Mouse (Mus musculus) lung, postnatal 0 days (tissue): ENCODE results near the gene Hk3. TPM values are rescaled to one million over a fixed set of nuclear protein-coding genes. Genes with fewer than 3 reads are reported as not detected.
A peak's percentile ranks its signal among the peaks of the same experiment; 100 is the strongest.

ENCODE experiments used
- ATAC-seq: fragments of 200-750 bp; cut with Nextera tagmentation; 2 replicates; pipeline ENCODE4 v1.8.0; 2017; ENCODE audit warnings: moderate library complexity
- DNase-seq: peaks from one replicate; pipeline ENCODE4 v3.0.0-alpha.2; 2016; ENCODE audit warnings: low spot score
- H3K27ac ChIP-seq: fragments of 300-500 bp; sonication (generic); 2 replicates; pipeline ENCODE4 v1.5.1; 2014; ENCODE audit warnings: antibody characterized with exemption, mild to moderate bottlenecking, low read length, mixed read lengths
- H3K27me3 ChIP-seq: fragments of 300-500 bp; sonication (generic); replicated peaks from 2 replicates; pipeline ENCODE4 v1.6.1; 2014; ENCODE audit warnings: low read length, mixed read lengths; ENCODE audit not compliant: insufficient read depth
- H3K36me3 ChIP-seq: fragments of 300-500 bp; sonication (generic); 2 replicates; pipeline ENCODE4 v1.6.1; 2014; ENCODE audit warnings: low read length, mixed read lengths; ENCODE audit not compliant: insufficient read depth
- H3K4me1 ChIP-seq: fragments of 300-500 bp; sonication (generic); 2 replicates; pipeline ENCODE4 v1.6.1; 2014; ENCODE audit warnings: antibody characterized with exemption, low read depth, low read length, mixed read lengths; ENCODE audit not compliant: insufficient read depth
- H3K4me2 ChIP-seq: fragments of 300-500 bp; sonication (generic); replicated peaks from 2 replicates; pipeline ENCODE4 v1.6.1; 2014; ENCODE audit warnings: low read depth, mild to moderate bottlenecking, low read length, moderate library complexity, mixed read lengths
- H3K4me3 ChIP-seq: fragments of 300-500 bp; sonication (generic); 2 replicates; pipeline ENCODE4 v1.5.1; 2014; ENCODE audit warnings: low read depth, low read length
- H3K9ac ChIP-seq: fragments of 300-500 bp; sonication (generic); replicated peaks from 2 replicates; pipeline ENCODE4 v1.6.1; 2014; ENCODE audit warnings: low read depth, mild to moderate bottlenecking
- H3K9me3 ChIP-seq: fragments of 300-500 bp; sonication (generic); 2 replicates; pipeline ENCODE4 v1.6.1; 2016; ENCODE audit warnings: low read length, mixed read lengths
- CTCF ChIP-seq: IDR thresholded peaks from 2 replicates; pipeline ENCODE4 v1.5.1; 2016; ENCODE audit warnings: antibody characterized with exemption, mild to moderate bottlenecking
- EP300 ChIP-seq: IDR thresholded peaks from 2 replicates; pipeline ENCODE4 v1.6.1; 2016; ENCODE audit warnings: antibody characterized with exemption, mild to moderate bottlenecking, control low read depth
- WGBS: fragments of 180-500 bp; shearing (Covaris S2); extraction: QIAGEN DNeasy Blood & Tissue Kit; methylation state at CpG from one replicate; pipeline ENCODE4 v1.1.7; 2014; 5-methylcytosine and 5-hydroxymethylcytosine counted together
- polyA plus RNA-seq: library from polyadenylated mRNA; unstranded; fragments of >200 nt; fragmentation: Nextera tagmentation; extraction: Ambion mirVana; gene quantifications from 2 replicates; pipeline ENCODE4 v1.2.1, GENCODE M21; 2015

Gene Hk3
- polyA plus RNA-seq, 1 experiment from 2014 or later: 1.0 TPM

DNA sequence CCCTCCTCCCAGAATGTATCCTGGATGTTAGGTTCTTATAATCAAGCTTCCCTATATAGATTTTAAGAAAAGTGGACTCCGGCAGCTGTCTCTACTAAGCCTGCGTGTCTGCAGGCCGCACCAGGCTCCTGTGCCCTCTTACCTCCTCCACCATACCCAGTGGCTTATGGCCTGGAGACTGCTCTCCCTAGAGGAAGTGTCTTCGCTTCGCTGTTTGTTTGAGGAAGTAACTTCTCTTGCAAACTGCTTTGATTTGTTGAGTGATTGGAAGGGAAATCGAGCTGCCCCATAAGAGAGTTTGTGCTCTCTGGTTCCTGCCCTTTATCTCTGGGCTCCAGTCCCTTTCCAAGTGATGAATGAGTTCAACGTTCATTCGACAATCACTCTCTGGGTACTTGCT, 38.2 kb downstream of the Hk3 start:
- no peaks in the 10 kb centered on the region for H3K27me3 ChIP-seq
- H3K4me1 ChIP-seq: no peaks in the 10 kb centered on the region
- no peaks in the 10 kb centered on the region for H3K9me3 ChIP-seq
- no peak overlapping the region for H3K9ac ChIP-seq
- DNase-seq (peak; percentile 12), ATAC-seq (no peak)
- no peak overlapping the region for H3K4me3 ChIP-seq
- H3K4me2 ChIP-seq: no peak overlapping the region
- WGBS: 59% methylated on average over 8 of the region's 8 CpGs
- H3K27ac ChIP-seq: no peak overlapping the region
- TF ChIP-seq EP300 (no peak), CTCF (no peak)
- H3K36me3 ChIP-seq: no peaks in the 10 kb centered on the region

DNA sequence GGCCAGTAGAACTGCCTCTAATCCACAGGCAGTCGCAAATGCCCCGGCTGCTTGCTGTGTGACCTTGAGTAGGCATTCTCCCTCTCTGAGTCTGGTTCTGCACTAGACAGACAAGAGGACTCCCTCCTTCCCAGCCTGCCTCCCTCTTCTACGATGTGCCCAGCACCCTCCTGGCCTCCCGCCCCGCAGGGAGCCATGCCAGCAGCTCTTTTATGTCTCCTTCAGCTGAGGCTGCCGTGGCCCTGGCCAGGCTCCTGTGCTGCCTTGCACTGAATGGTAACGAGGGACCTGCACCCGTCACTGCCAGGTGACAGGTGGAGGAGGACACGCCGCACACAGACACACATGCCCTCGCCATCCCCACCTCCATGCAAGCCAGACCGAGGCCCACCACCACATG, 40.2 kb downstream of the Hk3 start:
- H3K36me3 ChIP-seq: no peaks in the 10 kb centered on the region
- no peak for DNase-seq
- H3K4me2 ChIP-seq: no peak overlapping the region
- no peaks in the 10 kb centered on the region for H3K27me3 ChIP-seq
- TF ChIP-seq CTCF: no peak
- no peak for TF ChIP-seq EP300
- H3K9me3 ChIP-seq: no peaks in the 10 kb centered on the region
- 75% methylated on average over 11 of the region's 12 CpGs for WGBS
- no peaks in the 10 kb centered on the region for H3K4me1 ChIP-seq
- no peak overlapping the region for H3K9ac ChIP-seq
- ATAC-seq: no peak
- no peak overlapping the region for H3K4me3 ChIP-seq
- no peak overlapping the region for H3K27ac ChIP-seq

- Histone ChIP-seq H3K9ac (no peak overlapping the region), H3K4me2 (no peak overlapping the region), H3K4me1 (no peaks in the 10 kb centered on the region), H3K36me3 (no peaks in the 10 kb centered on the region), H3K9me3 (no peaks in the 10 kb centered on the region), H3K4me3 (no peak overlapping the region), H3K27me3 (no peaks in the 10 kb centered on the region), H3K27ac (no peak overlapping the region)
- no peak for TF ChIP-seq EP300
- TF ChIP-seq CTCF: no peak
- DNase-seq: peak; percentile 21
- ATAC-seq: peak; percentile 32; the same call in 1 of the 2 replicates
- WGBS: 46% methylated on average over 8 of the region's 8 CpGs
Observed at GRCm38 (mm10) chr13:54978804-54979203, 42.4 kb downstream of the Hk3 start.

DNA sequence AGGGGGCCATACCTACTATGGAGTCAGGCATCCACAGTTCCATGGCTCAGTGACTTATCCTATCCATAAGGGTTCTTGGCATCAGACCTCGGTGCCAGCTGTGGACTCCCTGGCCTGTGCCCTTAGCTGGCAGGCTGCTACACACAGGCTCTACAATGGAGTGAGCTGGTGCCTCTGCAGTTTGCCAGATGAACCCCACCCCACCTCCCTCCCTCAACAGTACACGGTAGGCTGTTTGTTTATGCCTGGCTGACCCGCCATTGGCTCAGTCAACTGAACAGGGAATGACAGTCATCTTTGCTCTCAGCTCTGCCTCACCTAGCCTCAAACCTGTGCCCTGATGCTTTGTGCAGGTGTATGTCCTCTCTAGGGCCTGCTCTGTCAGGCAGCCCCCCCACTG, 45.6 kb downstream of the Hk3 start:
- ATAC-seq (no peak), DNase-seq (no peak)
- Histone ChIP-seq H3K9ac (no peak overlapping the region), H3K4me3 (no peak overlapping the region), H3K9me3 (no peaks in the 10 kb centered on the region), H3K4me2 (no peak overlapping the region), H3K27me3 (no peaks in the 10 kb centered on the region), H3K27ac (no peak overlapping the region), H3K4me1 (no peaks in the 10 kb centered on the region), H3K36me3 (no peaks in the 10 kb centered on the region)
- 48% methylated on average over 3 of the region's 3 CpGs for WGBS
- TF ChIP-seq EP300 (no peak), CTCF (no peak)

- WGBS: 30% methylated on average over 14 of the region's 14 CpGs
- H3K27me3 ChIP-seq: no peaks in the 10 kb centered on the region
- ATAC-seq: peak; percentile 28
Observed at GRCm38 (mm10) chr13:54970521-54971247, 50.5 kb downstream of the Hk3 start.

DNA sequence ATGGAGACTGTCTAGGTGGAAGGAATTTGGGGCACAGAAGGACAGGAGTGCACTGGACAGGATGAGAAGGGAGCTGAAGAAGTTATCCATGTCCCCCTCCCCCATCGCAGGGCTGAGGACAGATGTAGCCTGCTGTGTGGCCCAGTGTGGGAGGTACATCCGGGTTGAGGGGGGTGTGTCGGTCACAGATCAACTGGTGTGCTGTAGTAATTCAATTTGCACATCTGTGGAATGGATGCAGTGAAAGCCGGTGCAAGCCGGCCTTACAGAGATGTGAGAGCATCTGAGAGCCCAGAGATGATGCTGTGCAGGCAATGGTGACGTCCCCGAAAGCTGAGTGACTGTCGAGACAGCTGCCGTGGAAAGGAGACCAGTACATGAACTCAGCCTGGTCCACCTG, 51.7 kb downstream of the Hk3 start:
- no peaks in the 10 kb centered on the region for H3K4me1 ChIP-seq
- H3K27me3 ChIP-seq: no peaks in the 10 kb centered on the region
- no peak for TF ChIP-seq CTCF
- TF ChIP-seq EP300: no peak
- no peak overlapping the region for H3K4me3 ChIP-seq
- H3K9me3 ChIP-seq: no peaks in the 10 kb centered on the region
- 49% methylated on average over 9 of the region's 9 CpGs for WGBS
- ATAC-seq: no peak
- no peak overlapping the region for H3K4me2 ChIP-seq
- H3K9ac ChIP-seq: no peak overlapping the region
- DNase-seq: no peak
- H3K36me3 ChIP-seq: no peaks in the 10 kb centered on the region
- no peak overlapping the region for H3K27ac ChIP-seq

More at GRCm38 (mm10) chr13:54970521-54971247, 50.5 kb downstream of the Hk3 start:
- Histone ChIP-seq H3K4me2 (no peak overlapping the region), H3K36me3 (no peaks in the 10 kb centered on the region), H3K9me3 (no peaks in the 10 kb centered on the region), H3K27ac (no peak overlapping the region), H3K4me1 (no peaks in the 10 kb centered on the region), H3K9ac (no peak overlapping the region), H3K4me3 (no peak overlapping the region)
- no peak for TF ChIP-seq EP300
- no peak for TF ChIP-seq CTCF
- DNase-seq: peak; percentile 45

GRCm38 (mm10) chr13:54968636-54969035, 52.5 kb downstream of the Hk3 start:
- TF ChIP-seq CTCF: no peak
- TF ChIP-seq EP300: no peak
- no peaks in the 10 kb centered on the region for H3K27me3 ChIP-seq
- no peaks in the 10 kb centered on the region for H3K36me3 ChIP-seq
- H3K9ac ChIP-seq: no peak overlapping the region
- WGBS: 51% methylated on average over 5 of the region's 5 CpGs
- no peaks in the 10 kb centered on the region for H3K9me3 ChIP-seq
- DNase-seq (no peak), ATAC-seq (no peak)
- H3K4me2 ChIP-seq: no peak overlapping the region
- H3K4me3 ChIP-seq: no peak overlapping the region
- H3K27ac ChIP-seq: no peak overlapping the region
- H3K4me1 ChIP-seq: no peaks in the 10 kb centered on the region
